Mouse (Mus musculus) thymus, postnatal 14 days (tissue): ENCODE results near the gene Arhgef5.
"Not testable (repeated sequence)": the region's sequence is repeated elsewhere in the genome, so short reads cannot be mapped to it uniquely, and the experiment has no call there.

Source experiments
- DNase-seq: peaks from one replicate; pipeline ENCODE4 v3.0.0; 2021

Gene Arhgef5

GRCm38 (mm10) chr6:43265363-43266041 is at the start of gene Arhgef5:
Gene Arhgef5, plus strand, starts transcription at chr6:43265582.
- DNase-seq = peak; percentile 63

GRCm38 (mm10) chr6:43231255-43231654 is 34.1 kb upstream of the Arhgef5 start, which contains the start of gene Olfr47:
Gene Olfr47, plus strand, starts transcription at chr6:43231529.
- DNase-seq = not testable (repeated sequence)

DNA sequence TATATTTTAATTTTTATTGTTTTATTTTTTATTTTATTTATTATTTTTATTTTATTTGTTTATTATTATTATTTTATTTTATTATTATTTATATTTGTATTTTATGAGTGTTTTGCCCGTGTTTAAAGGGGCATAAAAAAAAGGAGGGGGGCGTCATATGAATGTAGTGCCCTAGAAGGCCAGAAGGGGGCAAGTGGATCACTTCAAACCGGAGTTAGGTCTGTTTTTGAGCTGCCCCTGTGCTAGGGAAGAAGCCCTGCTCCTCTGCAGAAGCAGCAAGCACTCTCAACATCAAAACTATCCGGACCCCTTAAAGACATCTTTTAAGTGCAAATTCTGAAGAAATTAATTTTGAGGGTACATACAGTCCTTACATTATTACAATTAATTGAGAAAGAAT is 23.3 kb upstream of the Arhgef5 start:
- DNase-seq = peak; percentile 41

DNA sequence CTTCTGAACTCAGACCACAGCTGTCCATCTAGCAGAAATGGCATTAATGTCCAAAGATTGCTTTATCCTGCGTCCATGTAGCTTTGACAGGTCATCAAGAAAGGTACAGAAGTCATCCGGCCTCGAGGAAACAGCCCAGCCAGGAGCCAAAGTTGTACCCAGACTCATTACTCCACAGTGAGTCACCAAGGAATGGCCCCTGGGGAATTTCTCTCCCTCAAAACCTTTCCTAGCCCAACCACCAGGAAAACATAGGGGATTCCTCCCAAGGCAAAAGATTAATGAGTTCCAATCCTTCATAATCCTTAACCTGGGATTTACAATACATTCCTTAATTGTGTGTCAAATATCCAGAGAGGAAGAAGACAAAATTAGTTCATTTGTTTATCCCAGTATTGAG is 18.0 kb upstream of the Arhgef5 start:
- no peak for DNase-seq

- DNase-seq = no peak
These were observed 12.4 kb upstream of the Arhgef5 start for GRCm38 (mm10) chr6:43252994-43253393.

- DNase-seq = peak; percentile 14
These were observed 11.0 kb upstream of the Arhgef5 start for GRCm38 (mm10) chr6:43254193-43254926.

DNA sequence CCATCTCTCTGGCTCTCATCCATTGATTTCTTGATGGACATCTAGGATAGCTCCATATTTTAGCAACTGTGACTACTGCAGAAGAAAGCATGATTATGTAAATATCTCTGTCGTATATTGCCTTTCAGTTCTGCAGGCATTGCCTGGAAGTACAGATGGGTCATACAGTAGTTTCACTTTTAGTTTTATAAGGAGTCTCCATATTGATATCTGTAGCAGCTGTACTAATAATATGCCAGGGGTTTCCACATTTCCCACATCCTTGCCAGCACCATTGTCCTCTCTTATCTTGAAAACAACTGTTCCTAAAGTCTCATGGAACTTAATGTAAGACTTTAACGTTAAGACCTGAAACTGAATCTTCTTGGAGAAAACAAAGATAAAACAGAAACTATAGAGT is 4.6 kb upstream of the Arhgef5 start:
- DNase-seq = no peak

GRCm38 (mm10) chr6:43266356-43266755 is 974 bp downstream of the Arhgef5 start:
- peak; percentile 31 for DNase-seq

- DNase-seq = no peak
These were observed 7.2 kb downstream of the Arhgef5 start for GRCm38 (mm10) chr6:43272597-43272996.

- DNase-seq = no peak
These were observed 8.7 kb downstream of the Arhgef5 start for GRCm38 (mm10) chr6:43274123-43274522.

GRCm38 (mm10) chr6:43278247-43278646 is 12.9 kb downstream of the Arhgef5 start:
- no peak for DNase-seq

DNA sequence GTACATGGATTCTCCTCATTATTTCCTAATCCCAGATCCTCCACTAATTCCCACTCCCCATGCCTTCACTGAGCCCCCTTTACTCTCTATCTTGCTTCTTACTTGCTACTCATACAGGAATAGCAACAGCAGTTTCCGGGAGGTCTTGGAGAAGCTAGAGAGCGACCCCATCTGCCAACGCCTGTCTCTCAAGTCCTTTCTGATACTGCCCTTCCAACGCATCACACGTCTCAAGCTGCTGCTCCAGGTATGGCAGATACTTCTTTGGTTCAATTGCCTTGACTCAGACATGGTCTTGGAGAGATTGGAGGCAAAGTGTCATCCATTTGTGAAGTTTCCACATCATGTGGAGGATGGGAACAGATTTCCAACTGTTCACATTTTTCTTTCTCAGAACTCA is 15.1 kb downstream of the Arhgef5 start:
- no peak for DNase-seq

DNA sequence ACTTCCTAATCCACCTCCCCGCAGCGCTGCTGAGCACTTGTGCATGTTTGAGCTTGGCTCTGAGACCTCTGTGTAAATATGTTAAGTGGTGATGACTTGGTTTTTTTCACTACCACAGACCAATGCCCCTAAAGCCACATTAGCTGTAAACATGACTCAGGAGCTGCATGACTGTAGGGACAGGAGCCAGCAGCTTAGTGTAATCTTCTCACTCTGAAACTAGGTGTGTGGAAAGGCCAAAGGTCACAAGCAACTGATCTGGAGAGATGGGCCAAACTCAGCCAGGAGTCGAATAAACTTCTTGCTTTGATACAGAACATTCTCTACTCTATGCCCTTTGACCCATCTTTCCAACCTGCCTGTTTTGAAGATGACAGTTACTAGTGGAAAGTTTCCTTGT is 26.7 kb downstream of the Arhgef5 start:
- DNase-seq = no peak

DNA sequence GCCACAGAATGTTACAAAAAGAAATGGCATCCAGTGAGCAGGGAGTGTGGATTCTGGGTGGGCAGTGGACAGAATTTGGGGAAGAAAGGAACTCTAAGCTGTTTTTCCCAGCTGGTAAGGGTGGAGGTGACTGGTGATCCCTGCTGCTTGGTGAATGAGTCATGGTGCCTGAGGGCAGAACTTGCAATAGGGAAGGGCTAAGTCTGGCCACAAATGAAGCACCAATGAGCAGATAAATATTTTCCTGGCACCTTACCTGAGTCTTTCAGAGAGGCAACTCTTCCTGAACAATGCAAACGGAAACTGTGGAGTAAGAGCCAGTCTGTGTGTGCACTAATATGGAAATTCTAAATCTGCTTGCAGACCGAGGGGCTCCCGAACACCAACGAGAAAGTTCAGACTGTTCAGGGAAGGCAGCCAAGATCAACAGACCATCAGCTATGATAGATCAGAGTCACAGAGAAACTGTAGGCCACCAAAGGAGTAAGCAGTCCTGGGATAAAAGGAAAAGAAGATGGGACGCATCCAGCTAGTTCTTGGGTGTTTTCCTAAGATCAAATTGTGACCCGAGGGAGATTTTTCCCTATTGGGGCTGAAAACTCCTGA is 27.2 kb downstream of the Arhgef5 start:
- no peak for DNase-seq

GRCm38 (mm10) chr6:43293175-43293574 is 27.8 kb downstream of the Arhgef5 start:
- DNase-seq = no peak

DNA sequence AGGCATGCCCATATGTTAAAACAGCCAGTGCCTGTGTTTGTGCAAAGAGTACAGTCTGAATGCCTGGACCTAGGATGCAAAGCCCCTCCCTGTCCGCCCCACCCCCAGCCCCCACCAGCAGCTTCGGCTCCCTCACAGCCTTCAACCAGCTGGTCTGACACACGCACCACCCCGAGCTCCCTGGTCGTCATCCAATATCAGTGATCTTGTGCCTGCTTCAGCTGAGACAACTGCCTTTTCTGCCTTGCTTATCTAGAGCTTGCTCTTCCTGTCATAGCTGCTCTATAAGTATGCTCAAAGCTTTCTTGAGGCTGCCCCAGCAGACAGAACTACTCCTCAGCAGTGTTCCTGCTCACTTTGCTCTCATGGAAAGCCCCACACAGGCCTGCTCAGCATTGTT is 30.5 kb downstream of the Arhgef5 start:
- no peak for DNase-seq

GRCm38 (mm10) chr6:43296798-43297507 is 31.6 kb downstream of the Arhgef5 start:
- DNase-seq = no peak

GRCm38 (mm10) chr6:43297508-43297850 is 32.1 kb downstream of the Arhgef5 start:
- DNase-seq = no peak

- no peak for DNase-seq
These were observed 44.1 kb downstream of the Arhgef5 start, which contains the start of gene Nobox for GRCm38 (mm10) chr6:43309454-43309853. Gene Nobox, minus strand, starts transcription at chr6:43309554.

DNA sequence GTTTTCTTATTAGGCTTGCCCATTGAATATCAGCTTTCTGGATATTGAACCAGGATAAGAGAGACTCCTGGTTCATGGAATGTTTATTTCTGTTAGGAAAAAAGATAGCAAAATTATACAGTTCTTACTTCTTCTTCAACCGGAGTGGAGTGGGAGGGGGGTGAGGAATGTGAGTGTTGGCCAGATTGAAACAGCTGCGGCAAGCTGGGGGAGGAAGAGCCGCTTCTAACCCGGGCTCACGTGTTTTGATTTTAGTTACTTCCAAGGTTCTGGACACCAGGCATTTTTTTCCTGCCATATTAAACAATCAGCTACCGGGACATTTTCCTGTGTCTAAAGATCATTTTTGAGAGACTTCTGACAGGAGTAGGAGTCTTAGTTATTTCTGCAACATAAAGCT is 44.7 kb downstream of the Arhgef5 start:
- no peak for DNase-seq

DNA sequence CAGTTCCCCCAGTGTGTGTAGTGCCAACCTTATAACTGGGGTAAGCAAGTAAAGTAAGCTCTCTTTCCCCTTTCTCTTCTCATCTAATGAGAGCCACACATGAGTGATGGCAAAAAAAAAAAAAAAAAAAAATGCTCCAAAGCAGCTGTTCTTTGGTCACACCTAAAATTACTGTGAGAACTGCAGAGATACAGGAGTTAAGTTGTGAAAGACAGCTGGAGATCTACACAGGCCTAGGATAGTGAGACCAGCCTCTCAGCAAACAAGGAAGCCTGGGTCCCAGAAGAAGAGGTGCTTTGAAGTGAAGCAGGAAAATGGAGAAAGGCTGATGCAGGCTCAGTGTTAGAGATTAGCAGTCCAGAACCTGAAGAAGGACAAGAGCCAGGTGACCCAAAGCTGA is 47.2 kb downstream of the Arhgef5 start:
- DNase-seq = no peak

DNA sequence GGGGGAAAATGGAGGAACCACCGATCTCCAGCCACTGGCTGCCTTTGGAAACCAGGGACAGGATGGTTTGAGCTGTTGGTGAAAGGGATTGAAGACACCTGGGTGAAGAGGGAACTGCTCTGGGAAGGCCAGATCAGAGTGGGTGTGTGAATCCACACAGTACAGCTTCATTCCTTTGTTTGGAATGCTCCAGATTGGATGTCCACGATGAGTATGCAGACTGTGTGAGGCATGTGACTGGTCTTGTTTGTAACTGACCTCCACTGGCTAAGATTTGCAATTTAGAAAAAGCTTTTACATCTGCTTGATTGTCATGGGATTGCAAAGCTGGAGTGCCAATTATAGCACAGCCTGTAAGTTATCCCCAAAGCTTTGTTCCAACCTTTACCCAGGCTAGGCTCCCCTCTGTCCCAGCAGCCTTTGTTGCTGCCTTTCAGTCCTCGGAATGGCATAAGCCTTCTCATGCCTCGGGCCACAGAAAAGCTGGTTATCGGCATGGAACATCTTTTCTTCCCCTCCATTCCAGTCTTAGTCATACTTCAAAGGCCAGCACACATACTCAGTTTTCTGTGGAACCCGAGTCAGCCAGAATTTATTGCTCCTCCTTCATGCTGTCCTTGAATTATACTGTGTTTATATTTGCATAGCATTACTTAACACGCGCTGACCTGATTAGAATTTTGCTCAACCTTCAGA is 47.7 kb downstream of the Arhgef5 start:
- no peak for DNase-seq

- DNase-seq = no peak
These were observed 68.1 kb downstream of the Arhgef5 start for GRCm38 (mm10) chr6:43333479-43333878.
